Mouse (Mus musculus): Measurements from ENCODE around the gene Cadm1. TPM values are rescaled to one million over a fixed set of nuclear protein-coding genes. Genes with fewer than 3 reads are reported as not detected.

Gene Cadm1
- polyA plus RNA-seq, 2 experiments = 3.4 to 6.4 TPM

DNA sequence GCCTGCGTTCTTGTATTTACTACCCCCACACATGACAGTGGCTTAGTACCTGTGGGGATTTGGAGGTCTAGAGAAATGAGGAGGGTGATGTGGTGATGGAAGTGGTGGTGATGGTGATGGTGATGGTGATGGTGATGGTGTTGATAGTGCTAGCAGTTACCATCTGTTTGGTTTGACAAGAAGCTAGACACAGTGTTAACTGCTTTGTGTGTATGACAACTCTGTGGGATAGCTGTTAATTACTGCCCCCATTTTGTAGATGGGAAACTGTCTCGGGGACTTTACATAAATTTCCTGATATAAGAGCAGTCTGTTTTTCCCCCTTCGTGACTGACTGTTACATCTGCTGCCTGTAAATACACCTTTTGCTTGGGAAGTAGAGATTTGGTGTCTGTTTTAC lies 256.7 kb downstream of the Cadm1 start:
- no peak overlapping the region for H3K9ac ChIP-seq (replicated peaks)
- H3K9me3 ChIP-seq (ENCODE audit: control insufficient read depth, low read length) = no peaks in the 10 kb centered on the region
- TF ChIP-seq EP300 (IDR thresholded peaks at IDR 0.05; ENCODE audit: low read depth) (no peak), CTCF (IDR thresholded peaks at IDR 0.05; ENCODE audit: low read depth) (no peak)
- no peak overlapping the region for H3K27ac ChIP-seq
- no peaks in the 10 kb centered on the region for H3K27me3 ChIP-seq (ENCODE audit: control insufficient read depth, insufficient read depth, low read length)
- ATAC-seq (ENCODE audit: insufficient read depth) = no peak
- H3K4me3 ChIP-seq (ENCODE audit: insufficient read depth in 1 of 2, low read depth in 2 of 2, low read length in 2 of 2) = no peak overlapping the region
- 48% methylated on average over 3 of the region's 3 CpGs for WGBS (ENCODE audit: insufficient replicate concordance)
- DNase-seq (ENCODE audit: low read depth in 3 of 3, low spot score in 3 of 3) = no peak
- no peaks in the 10 kb centered on the region for H3K4me1 ChIP-seq (replicated peaks; ENCODE audit: control insufficient read depth in 2 of 2, insufficient read depth in 2 of 2, low read length in 1 of 2)
- H3K4me2 ChIP-seq (ENCODE audit: low read depth) = no peak overlapping the region
- H3K36me3 ChIP-seq (replicated peaks; ENCODE audit: control insufficient read depth, insufficient read depth, low read depth) = no peaks in the 10 kb centered on the region

DNA sequence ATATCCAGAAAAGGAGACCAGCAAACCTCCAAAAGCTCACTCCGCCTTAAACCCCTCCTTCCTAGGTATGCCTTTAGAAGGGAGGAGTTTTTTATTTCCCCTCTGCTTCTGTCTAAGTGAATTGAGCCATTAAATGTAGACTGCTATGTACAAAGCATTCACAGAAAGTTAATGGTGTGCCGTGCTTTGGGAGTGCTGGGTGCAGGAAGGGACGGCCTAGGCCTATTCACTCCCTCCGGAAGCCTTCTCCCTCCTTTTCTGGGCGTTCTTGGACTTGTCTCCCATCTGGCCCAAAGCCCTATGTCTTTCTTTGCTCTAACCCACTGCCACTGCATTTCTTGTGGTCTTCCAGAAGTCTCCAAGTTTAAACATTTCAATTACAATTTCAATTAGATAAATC lies 268.5 kb downstream of the Cadm1 start:
- H3K4me2 ChIP-seq (ENCODE audit: low read depth) = no peak overlapping the region
- no peaks in the 10 kb centered on the region for H3K27me3 ChIP-seq (ENCODE audit: control insufficient read depth, insufficient read depth, low read length)
- 83% methylated on average over 5 of the region's 5 CpGs for whole genome bisulfite sequencing (ENCODE audit: insufficient replicate concordance)
- H3K9me3 ChIP-seq (ENCODE audit: control insufficient read depth, low read length) = no peaks in the 10 kb centered on the region
- no peak overlapping the region for H3K9ac ChIP-seq (replicated peaks)
- DNase-seq (ENCODE audit: low read depth in 3 of 3, low spot score in 3 of 3) (no peak), ATAC-seq (ENCODE audit: insufficient read depth) (no peak)
- no peaks in the 10 kb centered on the region for H3K36me3 ChIP-seq (replicated peaks; ENCODE audit: control insufficient read depth, insufficient read depth, low read depth)
- no peaks in the 10 kb centered on the region for H3K4me1 ChIP-seq (replicated peaks; ENCODE audit: control insufficient read depth in 2 of 2, insufficient read depth in 2 of 2, low read length in 1 of 2)
- TF ChIP-seq EP300 (IDR thresholded peaks at IDR 0.05; ENCODE audit: low read depth) (no peak), CTCF (IDR thresholded peaks at IDR 0.05; ENCODE audit: low read depth) (no peak)
- H3K27ac ChIP-seq = no peak overlapping the region
- H3K4me3 ChIP-seq (ENCODE audit: insufficient read depth in 1 of 2, low read depth in 2 of 2, low read length in 2 of 2) = no peak overlapping the region

DNA sequence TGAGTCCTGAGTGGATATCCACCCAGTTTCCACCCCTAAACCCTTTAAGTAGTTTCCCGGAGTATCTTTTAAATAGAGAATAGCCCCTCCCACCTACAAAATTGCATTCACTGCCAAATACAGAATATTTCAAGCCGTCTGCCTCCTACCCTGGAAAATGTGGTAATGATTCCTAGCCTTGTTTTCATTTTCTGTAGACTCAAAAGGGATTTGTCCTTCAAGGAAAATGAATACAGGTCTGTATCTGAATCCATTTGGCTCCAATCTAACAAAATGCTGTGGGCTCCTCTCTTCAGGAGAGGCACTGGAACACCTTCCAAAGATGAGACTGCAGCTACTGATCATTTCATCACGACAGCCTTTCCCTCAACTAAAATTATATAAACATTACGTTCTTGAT lies 271.3 kb downstream of the Cadm1 start:
- no peak overlapping the region for H3K4me3 ChIP-seq (ENCODE audit: insufficient read depth in 1 of 2, low read depth in 2 of 2, low read length in 2 of 2)
- TF ChIP-seq CTCF (IDR thresholded peaks at IDR 0.05; ENCODE audit: low read depth) = no peak
- TF ChIP-seq EP300 (IDR thresholded peaks at IDR 0.05; ENCODE audit: low read depth) = no peak
- H3K27ac ChIP-seq = no peak overlapping the region
- no peak overlapping the region for H3K4me2 ChIP-seq (ENCODE audit: low read depth)
- no peaks in the 10 kb centered on the region for H3K4me1 ChIP-seq (replicated peaks; ENCODE audit: control insufficient read depth in 2 of 2, insufficient read depth in 2 of 2, low read length in 1 of 2)
- ATAC-seq (ENCODE audit: insufficient read depth) (no peak), DNase-seq (ENCODE audit: low read depth in 3 of 3, low spot score in 3 of 3) (no peak)
- no peak overlapping the region for H3K9ac ChIP-seq (replicated peaks)
- no peaks in the 10 kb centered on the region for H3K36me3 ChIP-seq (replicated peaks; ENCODE audit: control insufficient read depth, insufficient read depth, low read depth)
- WGBS (ENCODE audit: insufficient replicate concordance) = 54% methylated on average over 4 of the region's 4 CpGs
- no peaks in the 10 kb centered on the region for H3K9me3 ChIP-seq (ENCODE audit: control insufficient read depth, low read length)
- no peaks in the 10 kb centered on the region for H3K27me3 ChIP-seq (ENCODE audit: control insufficient read depth, insufficient read depth, low read length)

DNA sequence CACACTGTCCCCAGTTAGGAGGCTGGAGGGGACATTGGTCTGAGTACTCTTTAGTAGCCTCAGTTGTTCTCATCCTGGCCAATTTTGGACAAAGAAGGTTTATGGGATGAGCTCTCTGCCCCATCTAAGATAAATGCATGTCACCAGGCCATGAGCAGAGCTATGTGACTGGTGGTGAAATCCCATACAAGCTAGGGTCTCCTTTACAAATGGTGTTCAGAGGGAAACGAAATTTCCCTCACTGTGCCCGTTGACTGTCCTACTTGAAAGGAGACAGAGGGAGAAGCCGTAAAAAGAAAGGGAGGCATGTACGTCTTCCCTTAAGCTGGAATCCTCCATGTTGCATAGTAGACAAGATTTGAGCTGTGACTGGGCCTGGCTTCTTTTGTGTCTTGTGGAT lies 272.6 kb downstream of the Cadm1 start:
- 55% methylated on average over 4 of the region's 4 CpGs for WGBS (ENCODE audit: insufficient replicate concordance)
- TF ChIP-seq CTCF (IDR thresholded peaks at IDR 0.05; ENCODE audit: low read depth) (no peak), EP300 (IDR thresholded peaks at IDR 0.05; ENCODE audit: low read depth) (no peak)
- Histone ChIP-seq H3K27me3 (ENCODE audit: control insufficient read depth, insufficient read depth, low read length) (no peaks in the 10 kb centered on the region), H3K9me3 (ENCODE audit: control insufficient read depth, low read length) (no peaks in the 10 kb centered on the region), H3K4me2 (ENCODE audit: low read depth) (no peak overlapping the region), H3K36me3 (replicated peaks; ENCODE audit: control insufficient read depth, insufficient read depth, low read depth) (no peaks in the 10 kb centered on the region), H3K4me3 (ENCODE audit: insufficient read depth in 1 of 2, low read depth in 2 of 2, low read length in 2 of 2) (no peak overlapping the region), H3K4me1 (replicated peaks; ENCODE audit: control insufficient read depth in 2 of 2, insufficient read depth in 2 of 2, low read length in 1 of 2) (no peaks in the 10 kb centered on the region), H3K9ac (replicated peaks) (no peak overlapping the region), H3K27ac (no peak overlapping the region)
- no peak for DNase-seq (ENCODE audit: low read depth in 3 of 3, low spot score in 3 of 3)
- ATAC-seq (ENCODE audit: insufficient read depth) = no peak

DNA sequence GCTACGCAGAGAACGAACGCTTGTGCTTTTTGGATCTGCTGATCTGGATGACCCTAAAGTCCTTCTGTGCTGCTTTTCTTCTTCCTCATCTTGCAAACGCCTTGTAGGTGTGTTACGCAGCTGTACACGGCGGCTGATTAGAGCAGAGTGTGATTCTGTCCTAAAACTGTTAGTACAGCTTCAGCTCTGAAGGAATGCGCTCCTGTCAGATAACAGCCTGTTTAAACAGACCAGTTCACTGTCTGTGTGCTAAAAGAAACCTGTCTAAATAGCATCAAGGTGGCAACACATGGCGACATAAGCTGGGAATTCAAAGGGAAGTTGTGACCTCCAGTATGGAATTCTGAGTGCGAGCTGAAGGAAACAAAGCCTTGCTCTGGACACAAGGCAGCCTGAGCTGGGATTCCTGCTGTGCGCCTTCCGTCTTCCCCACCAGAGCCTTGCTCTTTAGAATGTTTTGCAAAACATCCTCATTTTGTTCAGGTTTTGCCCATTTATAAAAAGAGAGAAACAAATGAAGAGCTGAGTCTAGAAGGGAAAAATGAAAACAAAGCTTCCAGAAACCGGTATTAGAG lies 273.6 kb downstream of the Cadm1 start:
- TF ChIP-seq CTCF (IDR thresholded peaks at IDR 0.05; ENCODE audit: low read depth) (no peak), EP300 (IDR thresholded peaks at IDR 0.05; ENCODE audit: low read depth) (no peak)
- Histone ChIP-seq H3K9ac (replicated peaks) (no peak overlapping the region), H3K27me3 (ENCODE audit: control insufficient read depth, insufficient read depth, low read length) (no peaks in the 10 kb centered on the region), H3K36me3 (replicated peaks; ENCODE audit: control insufficient read depth, insufficient read depth, low read depth) (no peaks in the 10 kb centered on the region), H3K9me3 (ENCODE audit: control insufficient read depth, low read length) (no peaks in the 10 kb centered on the region), H3K27ac (no peak overlapping the region), H3K4me1 (replicated peaks; ENCODE audit: control insufficient read depth in 2 of 2, insufficient read depth in 2 of 2, low read length in 1 of 2) (no peaks in the 10 kb centered on the region), H3K4me2 (ENCODE audit: low read depth) (no peak overlapping the region), H3K4me3 (ENCODE audit: insufficient read depth in 1 of 2, low read depth in 2 of 2, low read length in 2 of 2) (no peak overlapping the region)
- 61% methylated on average over 13 of the region's 13 CpGs for WGBS (ENCODE audit: insufficient replicate concordance)
- no peak for ATAC-seq (ENCODE audit: insufficient read depth)
- no peak for DNase-seq (ENCODE audit: low read depth in 3 of 3, low spot score in 3 of 3)
